8 mouse cellular contexts compared by ENCODE assay signal in the genomic region with DNA sequence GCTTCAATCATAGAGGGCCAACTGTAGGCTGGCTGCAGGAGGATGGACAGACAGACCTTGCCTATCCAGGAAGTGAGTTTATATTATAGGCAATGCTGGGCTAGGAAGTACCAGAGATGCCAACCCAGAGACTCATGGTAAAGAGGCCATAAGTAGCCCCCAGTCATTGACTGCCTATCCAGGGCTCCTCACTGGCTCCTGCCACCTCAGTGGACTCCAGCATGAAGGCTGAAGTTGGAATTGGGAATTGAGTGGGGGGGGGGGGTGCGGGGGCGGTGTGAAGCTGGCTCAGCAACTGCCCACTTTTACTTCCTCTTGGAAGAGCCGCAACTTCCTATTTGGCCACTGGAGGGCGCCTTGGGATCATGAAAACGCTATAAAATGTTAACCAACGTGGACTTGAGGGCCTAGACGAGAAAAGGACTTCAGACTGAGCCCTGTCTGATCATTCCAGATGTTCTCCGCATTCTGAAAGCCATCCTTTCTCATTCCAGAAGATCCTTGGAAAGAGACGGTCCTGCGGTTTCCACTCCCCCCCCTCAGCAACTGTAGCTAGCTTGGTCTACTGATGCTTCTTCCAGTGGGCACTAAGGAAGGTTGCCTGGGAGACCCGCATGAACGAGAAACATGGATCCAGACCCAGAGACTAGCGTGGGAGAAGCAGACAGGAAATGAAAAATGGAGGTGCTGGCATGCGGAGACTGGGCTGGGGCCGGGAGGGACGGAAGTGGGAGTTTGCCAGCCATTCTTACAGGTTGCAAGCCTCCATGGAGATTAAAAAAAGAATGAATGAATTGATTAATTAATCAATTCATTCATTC.
A peak's percentile ranks its signal among the peaks of the same experiment; 100 is the strongest.
DNase-seq lines count a peak whose midpoint lies in the region; ATAC-seq and TF ChIP-seq lines count a peak whose summit lies in the region.

No protein-coding gene starts in this region.

- 0 out of 2 replicates have a peak overlapping the region, but pooled peaks have one; percentile 37 for H3K9ac ChIP-seq in kidney, postnatal 0 days (ENCODE audit: low read depth, low read length)
- no peak overlapping the region for H3K9ac ChIP-seq in liver, embryonic 11.5 days (ENCODE audit: low read depth, low read length)
- no peak overlapping the region for H3K9ac ChIP-seq in neural tube, embryonic 11.5 days (ENCODE audit: low read length)

- H3K36me3 ChIP-seq in kidney, postnatal 0 days (ENCODE audit: insufficient read depth, low read length) = no peaks in the 10 kb centered on the region
- H3K36me3 ChIP-seq in liver, embryonic 11.5 days (ENCODE audit: control insufficient read depth, insufficient read depth, low read length) = no peaks in the 10 kb centered on the region
- no peaks in the 10 kb centered on the region for H3K36me3 ChIP-seq in neural tube, embryonic 11.5 days (ENCODE audit: control insufficient read depth, insufficient read depth, low read length)
- H3K36me3 ChIP-seq in testis, adult 2 months (ENCODE audit: control insufficient read depth, insufficient read depth, low read length) = no peaks in the 10 kb centered on the region

- ATAC-seq in kidney, postnatal 0 days (replicated peaks; ENCODE audit: low FRiP score, low read depth) = peak; percentile 30; the same call in 1 of the 2 replicates
- ATAC-seq in liver, embryonic 11.5 days (replicated peaks; ENCODE audit: low FRiP score) = peak; percentile 20; the same call in 1 of the 2 replicates
- 0 out of 2 replicates have a peak, but pooled peaks have one; percentile 27 for ATAC-seq in neural tube, embryonic 11.5 days (ENCODE audit: insufficient read depth, low FRiP score, low TSS enrichment)

- no peak overlapping the region for H3K4me2 ChIP-seq in kidney, postnatal 0 days (ENCODE audit: low read length)
- H3K4me2 ChIP-seq in liver, embryonic 11.5 days = no peak overlapping the region
- no peak overlapping the region for H3K4me2 ChIP-seq in neural tube, embryonic 11.5 days (ENCODE audit: low read depth)

- peak; percentile 91 for TF ChIP-seq CTCF in kidney, postnatal 0 days (IDR thresholded peaks at IDR 0.05; ENCODE audit: low read depth)
- peak; percentile 40; the same call in 1 of the 2 replicates for TF ChIP-seq CTCF in testis, adult 2 months (IDR thresholded peaks at IDR 0.05; ENCODE audit: control insufficient read depth, insufficient read depth, insufficient replicate concordance, low read depth, low read length)

- H3K27ac ChIP-seq in kidney, postnatal 0 days = no peak overlapping the region
- no peak overlapping the region for H3K27ac ChIP-seq in liver, embryonic 11.5 days (ENCODE audit: low read depth, low read length)
- no peak overlapping the region for H3K27ac ChIP-seq in neural tube, embryonic 11.5 days (ENCODE audit: low read depth, low read length)
- H3K27ac ChIP-seq in testis, adult 2 months (ENCODE audit: control insufficient read depth, insufficient read depth, low read depth, low read length) = no peak overlapping the region

- no peaks in the 10 kb centered on the region for H3K27me3 ChIP-seq in kidney, postnatal 0 days (ENCODE audit: insufficient read depth, low read length)
- H3K27me3 ChIP-seq in liver, embryonic 11.5 days (replicated peaks; ENCODE audit: control insufficient read depth, insufficient read depth, low read length) = no peaks in the 10 kb centered on the region
- no peaks in the 10 kb centered on the region for H3K27me3 ChIP-seq in neural tube, embryonic 11.5 days (ENCODE audit: control insufficient read depth, insufficient read depth, low read length)
- H3K27me3 ChIP-seq in testis, adult 2 months (ENCODE audit: control insufficient read depth, insufficient read depth, low read length) = no peaks in the 10 kb centered on the region

- no peaks in the 10 kb centered on the region for H3K9me3 ChIP-seq in kidney, postnatal 0 days (replicated peaks; ENCODE audit: low read length)
- H3K9me3 ChIP-seq in liver, embryonic 11.5 days (ENCODE audit: control insufficient read depth, low read length) = no peaks in the 10 kb centered on the region
- no peaks in the 10 kb centered on the region for H3K9me3 ChIP-seq in neural tube, embryonic 11.5 days (ENCODE audit: control insufficient read depth, low read length)

- WGBS in kidney, postnatal 0 days = 7% methylated on average over 16 of the region's 16 CpGs
- 16% methylated on average over 16 of the region's 16 CpGs for WGBS in liver, embryonic 11.5 days
- WGBS in neural tube, embryonic 11.5 days = 16% methylated on average over 16 of the region's 16 CpGs

- H3K4me3 ChIP-seq in kidney, postnatal 0 days (replicated peaks; ENCODE audit: low read depth, low read length) = no peak overlapping the region
- no peak overlapping the region for H3K4me3 ChIP-seq in liver, embryonic 11.5 days (ENCODE audit: low read depth, low read length)
- H3K4me3 ChIP-seq in neural tube, embryonic 11.5 days (ENCODE audit: low read depth, low read length) = no peak overlapping the region
- H3K4me3 ChIP-seq in testis, adult 2 months (ENCODE audit: control insufficient read depth, low read depth, low read length) = no peak overlapping the region

- no peak for TF ChIP-seq POLR2A in testis, adult 2 months (IDR thresholded peaks at IDR 0.05; ENCODE audit: control insufficient read depth, low read depth, low read length)

- H3K4me1 ChIP-seq in kidney, postnatal 0 days (replicated peaks; ENCODE audit: insufficient read depth, low read length) = peaks cover 2% of the 10 kb centered on the region; the same call in 1 of the 2 replicates
- H3K4me1 ChIP-seq in liver, embryonic 11.5 days (replicated peaks; ENCODE audit: control insufficient read depth, insufficient read depth, low read length) = no peaks in the 10 kb centered on the region; the same call in 1 of the 2 replicates
- no peaks in the 10 kb centered on the region for H3K4me1 ChIP-seq in neural tube, embryonic 11.5 days (ENCODE audit: control insufficient read depth, insufficient read depth, low read length)
- peaks cover 22% of the 10 kb centered on the region for H3K4me1 ChIP-seq in testis, adult 2 months (ENCODE audit: control insufficient read depth, insufficient read depth, low read length)

- DNase-seq in CD4-positive, CD25-positive, alpha-beta regulatory T cell, adult 2 months (ENCODE audit: low read depth, low spot score) = peak; percentile 82
- peak; percentile 73 for DNase-seq in adrenal gland, adult 2 months
- DNase-seq in embryo, embryonic 11 days = peak; percentile 83
- DNase-seq in heart, adult 9 months (ENCODE audit: low spot score in 2 of 2) = peak; percentile 53 to 68
- peak; percentile 91 for DNase-seq in kidney, postnatal 0 days (ENCODE audit: low spot score)
- peak; percentile 66 for DNase-seq in liver, embryonic 11.5 days (ENCODE audit: low spot score)
- peak; percentile 89 for DNase-seq in neural tube, embryonic 11.5 days (ENCODE audit: low spot score)
